Mouse (Mus musculus) liver, postnatal 0 days (tissue): ENCODE measurements around the gene Nav2.

Experiments used
- CTCF ChIP-seq: sonication (generic); IDR thresholded peaks from 2 replicates; pipeline ENCODE4 v1.5.1; 2016; ENCODE audit warnings: antibody characterized with exemption, low read depth
- EP300 ChIP-seq: IDR thresholded peaks from 2 replicates; pipeline ENCODE4 v1.6.1; 2016; ENCODE audit warnings: antibody characterized with exemption, low read depth, mild to moderate bottlenecking

DNA sequence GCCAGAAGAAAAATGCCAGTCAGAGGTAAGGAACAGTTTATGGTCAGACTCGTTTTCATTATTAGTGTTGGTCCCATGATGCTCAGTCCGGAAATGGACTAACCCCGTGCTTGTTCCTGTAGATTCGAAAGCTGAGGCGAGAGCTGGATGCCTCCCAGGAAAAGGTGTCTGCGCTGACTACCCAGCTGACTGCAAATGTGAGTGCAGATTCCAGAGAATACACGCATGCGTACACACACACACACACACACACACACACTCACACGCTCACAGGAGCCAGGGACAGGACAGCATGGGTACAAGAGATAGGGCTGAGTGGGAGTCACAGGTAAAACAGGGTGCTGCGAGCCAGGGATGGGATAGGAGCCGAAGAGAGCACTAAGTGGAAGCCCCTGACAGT lies 656.6 kb downstream of the Nav2 start:
- TF ChIP-seq EP300 (no peak), CTCF (no peak)
